Mouse (Mus musculus): ENCODE measurements around the gene Rps21. TPM values are rescaled to one million over a fixed set of nuclear protein-coding genes. Genes with fewer than 3 reads are reported as not detected.

Gene Rps21
- polyA plus RNA-seq, 1 experiment from 2014 or later = 430 TPM

DNA sequence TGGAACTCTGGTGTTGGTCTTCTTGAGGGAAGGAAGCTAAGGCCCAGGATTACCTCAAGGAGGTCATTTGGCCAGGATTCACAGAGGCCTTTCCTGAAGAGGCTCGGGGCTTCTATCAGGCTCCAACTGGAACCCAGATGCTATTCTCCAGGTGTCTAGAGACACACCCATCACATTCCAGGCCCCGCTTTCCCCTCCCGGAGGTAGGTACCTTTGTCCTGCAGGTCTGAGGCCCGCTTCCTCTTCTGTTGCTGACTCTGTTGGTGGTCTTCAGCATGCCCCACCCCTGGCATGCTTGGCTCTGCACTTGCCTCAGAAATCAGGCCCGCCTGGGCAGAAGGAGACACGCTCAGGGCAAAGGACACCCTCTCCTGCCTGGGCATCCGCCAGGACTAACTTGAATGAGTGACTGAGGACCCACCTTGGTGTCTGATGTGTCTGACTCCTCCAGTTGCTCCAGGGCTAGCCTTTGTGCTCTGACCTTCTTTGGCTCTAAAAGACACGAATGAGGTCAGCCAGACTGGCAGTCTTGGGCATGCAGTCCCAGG, 20.7 kb downstream of the Rps21 start:
- Histone ChIP-seq H3K4me2 (replicated peaks) (no peak overlapping the region), H3K36me3 (no peaks in the 10 kb centered on the region), H3K9ac (no peak overlapping the region), H3K27ac (no peak overlapping the region), H3K4me1 (peaks cover 2% of the 10 kb centered on the region; the same call in 1 of the 2 replicates), H3K9me3 (no peaks in the 10 kb centered on the region), H3K27me3 (replicated peaks) (peaks cover 4% of the 10 kb centered on the region), H3K4me3 (no peak overlapping the region)
- no peak for ATAC-seq (ENCODE audit: low FRiP score, low read depth)
- WGBS = 67% methylated on average over 8 of the region's 8 CpGs

DNA sequence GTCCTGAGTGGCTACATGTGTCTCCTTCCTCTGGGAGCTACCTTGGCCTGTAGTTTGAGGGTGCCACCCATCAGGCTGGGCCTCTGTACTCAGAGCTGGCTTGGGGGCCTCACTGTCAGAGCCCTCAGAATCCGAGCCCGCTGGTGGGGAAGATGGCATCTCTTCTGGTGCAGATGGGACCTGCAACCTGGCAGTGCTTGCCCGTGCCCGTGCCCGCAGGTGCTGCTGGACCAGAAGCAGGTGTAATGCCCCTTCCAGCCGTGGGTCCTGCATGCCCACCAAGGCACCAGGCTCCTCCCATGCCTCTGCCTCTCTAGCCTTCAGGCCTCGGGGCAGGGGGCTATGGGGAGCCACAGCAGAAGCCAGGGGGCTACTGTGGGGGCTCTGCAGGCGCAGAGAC, 22.1 kb downstream of the Rps21 start:
- Histone ChIP-seq H3K4me2 (replicated peaks) (no peak overlapping the region), H3K9me3 (no peaks in the 10 kb centered on the region), H3K4me1 (no peaks in the 10 kb centered on the region), H3K36me3 (no peaks in the 10 kb centered on the region), H3K27me3 (replicated peaks) (peaks cover 4% of the 10 kb centered on the region), H3K27ac (no peak overlapping the region), H3K4me3 (no peak overlapping the region), H3K9ac (no peak overlapping the region)
- 87% methylated on average over 8 of the region's 8 CpGs for WGBS
- ATAC-seq (ENCODE audit: low FRiP score, low read depth) = no peak

DNA sequence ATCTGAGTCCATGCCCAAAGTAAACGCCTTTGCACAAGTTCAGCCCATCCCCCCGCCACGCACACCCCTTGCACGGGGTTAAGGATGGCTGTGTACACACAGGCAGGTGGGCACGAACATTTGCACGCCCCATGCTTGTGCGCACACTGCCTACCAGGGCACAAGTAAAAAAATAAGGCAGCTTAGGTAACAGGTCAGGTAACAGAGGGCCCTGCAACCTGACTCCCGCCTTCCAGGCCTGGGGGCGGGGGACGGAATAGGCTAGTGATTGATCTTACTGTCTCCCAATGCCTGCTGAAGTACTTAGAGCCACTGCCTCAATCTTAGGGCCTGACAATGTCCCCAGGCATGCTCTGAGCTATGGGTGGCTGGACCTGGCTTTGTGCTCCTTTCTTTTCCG, 31.8 kb downstream of the Rps21 start:
- no peak overlapping the region for H3K4me2 ChIP-seq (replicated peaks)
- no peak overlapping the region for H3K27ac ChIP-seq
- no peak overlapping the region for H3K4me3 ChIP-seq
- H3K27me3 ChIP-seq (replicated peaks) = no peaks in the 10 kb centered on the region
- no peaks in the 10 kb centered on the region for H3K9me3 ChIP-seq
- H3K36me3 ChIP-seq = no peaks in the 10 kb centered on the region
- ATAC-seq (ENCODE audit: low FRiP score, low read depth) = no peak
- no peaks in the 10 kb centered on the region for H3K4me1 ChIP-seq
- H3K9ac ChIP-seq = no peak overlapping the region
- WGBS = 50% methylated on average over 11 of the region's 11 CpGs

DNA sequence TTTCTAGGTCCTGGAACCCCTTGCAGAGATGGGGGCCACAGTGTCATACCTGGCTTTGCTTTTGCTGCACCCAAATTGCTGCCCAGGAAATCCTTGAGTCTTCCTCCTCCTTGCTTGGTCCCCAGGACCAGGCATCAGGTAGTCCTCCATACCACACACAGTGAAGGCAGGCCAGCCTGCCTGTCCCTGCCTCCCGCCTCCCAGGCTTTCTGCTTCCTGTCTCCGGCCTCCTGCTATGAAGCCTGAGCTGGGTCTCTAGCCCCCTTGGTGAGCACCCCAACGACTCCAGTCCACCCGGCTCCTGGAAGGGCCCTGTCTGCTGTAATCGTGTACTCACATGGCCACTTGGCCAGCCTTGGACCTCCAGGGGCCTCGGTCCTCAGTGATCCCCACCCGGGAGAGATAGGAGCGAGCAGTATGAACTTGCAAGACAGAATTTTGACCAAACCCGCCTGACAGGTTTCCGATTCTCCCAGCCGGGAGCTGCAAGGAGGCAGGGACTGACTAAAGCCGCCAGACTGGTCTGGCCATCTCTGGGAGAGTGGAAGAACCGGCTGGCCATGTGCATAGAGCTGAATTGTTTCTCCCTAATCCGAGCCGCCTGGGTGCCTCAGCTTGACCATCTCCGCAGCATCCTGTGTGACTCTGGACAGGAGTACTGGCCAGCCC, 32.4 kb downstream of the Rps21 start, which contains the start of gene Rbbp8nl:
Gene Rbbp8nl, minus strand, starts transcription at position 440 of the 669 bp plus-strand sequence.
- Histone ChIP-seq H3K27ac (no peak within 1 kb of the TSS), H3K4me3 (no peak within 1 kb of the TSS), H3K4me2 (replicated peaks) (no peak within 1 kb of the TSS), H3K9me3 (no peaks in the 10 kb centered on the region), H3K27me3 (replicated peaks) (no peaks in the 10 kb centered on the region), H3K36me3 (no peaks in the 10 kb centered on the region), H3K9ac (no peak within 1 kb of the TSS), H3K4me1 (no peaks in the 10 kb centered on the region)
- ATAC-seq (ENCODE audit: low FRiP score, low read depth) = no peak
- WGBS = 50% methylated on average over 16 of the region's 16 CpGs

DNA sequence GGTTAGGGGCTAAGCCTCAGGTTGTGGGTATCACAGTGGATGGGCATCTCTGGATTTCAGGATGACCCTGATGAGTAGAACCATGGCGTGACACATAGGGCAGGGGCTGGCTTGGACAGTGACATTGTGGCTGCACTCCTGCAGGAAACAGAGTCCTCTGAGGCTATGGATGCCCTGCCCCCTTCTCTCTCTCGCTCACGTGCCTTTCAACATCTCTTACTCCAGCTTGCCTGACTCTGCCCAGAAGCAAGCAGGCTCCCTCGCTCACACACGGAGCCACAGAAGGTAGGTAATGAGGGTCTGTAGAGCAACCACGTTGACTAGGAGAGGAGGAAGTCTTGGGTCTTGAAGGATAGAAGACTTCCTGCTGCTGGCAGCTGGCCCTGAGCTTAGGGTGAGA, 33.3 kb downstream of the Rps21 start:
- no peak overlapping the region for H3K4me2 ChIP-seq (replicated peaks)
- H3K36me3 ChIP-seq = no peaks in the 10 kb centered on the region
- H3K9ac ChIP-seq = no peak overlapping the region
- H3K27me3 ChIP-seq (replicated peaks) = no peaks in the 10 kb centered on the region
- no peaks in the 10 kb centered on the region for H3K4me1 ChIP-seq
- H3K27ac ChIP-seq = no peak overlapping the region
- no peaks in the 10 kb centered on the region for H3K9me3 ChIP-seq
- no peak for ATAC-seq (ENCODE audit: low FRiP score, low read depth)
- H3K4me3 ChIP-seq = no peak overlapping the region
- WGBS = 69% methylated on average over 6 of the region's 6 CpGs

DNA sequence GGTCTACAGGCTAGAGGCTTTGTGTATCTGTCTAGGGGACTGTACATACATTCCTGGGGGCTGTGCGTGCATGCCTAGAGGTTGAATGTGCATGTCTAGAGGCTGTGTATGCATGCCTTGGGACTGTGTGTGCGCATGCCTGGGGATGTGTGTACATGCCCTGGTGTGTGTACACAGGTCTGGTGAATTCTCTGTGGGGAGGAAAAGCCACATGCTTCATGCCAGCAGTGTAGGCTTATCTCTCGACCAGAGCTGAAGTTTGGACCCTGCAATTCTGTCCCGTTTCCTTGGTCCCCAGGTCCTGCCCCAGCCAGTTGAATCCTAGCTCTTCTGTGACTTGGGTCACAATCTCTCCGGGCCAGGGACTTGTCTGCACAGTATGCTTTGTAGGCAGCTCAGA, 34.4 kb downstream of the Rps21 start:
- Histone ChIP-seq H3K9me3 (no peaks in the 10 kb centered on the region), H3K36me3 (no peaks in the 10 kb centered on the region), H3K4me3 (no peak overlapping the region), H3K27ac (no peak overlapping the region), H3K4me1 (no peaks in the 10 kb centered on the region), H3K4me2 (replicated peaks) (no peak overlapping the region), H3K9ac (no peak overlapping the region), H3K27me3 (replicated peaks) (no peaks in the 10 kb centered on the region)
- no peak for ATAC-seq (ENCODE audit: low FRiP score, low read depth)
- WGBS = 79% methylated on average over 5 of the region's 5 CpGs

DNA sequence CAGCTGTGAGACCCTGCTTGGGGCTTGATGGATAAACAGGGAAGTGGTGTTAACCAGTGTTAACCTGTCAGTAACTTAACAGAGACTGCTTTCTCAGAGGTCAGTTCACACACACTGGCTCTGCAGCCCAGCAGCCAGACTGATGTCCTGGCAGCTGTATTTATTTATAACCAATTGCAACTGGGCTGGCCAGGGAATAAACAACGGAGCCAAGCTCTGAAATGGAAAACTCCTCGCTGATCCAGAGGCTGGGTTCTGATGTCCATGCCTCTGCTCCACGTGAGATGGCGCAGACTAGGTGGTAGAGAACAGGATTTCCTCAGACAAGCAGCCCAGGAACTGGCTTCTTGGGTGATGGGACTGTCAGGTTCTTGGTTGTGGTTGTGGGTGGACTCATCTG, 34.8 kb downstream of the Rps21 start:
- Histone ChIP-seq H3K9me3 (no peaks in the 10 kb centered on the region), H3K27ac (no peak overlapping the region), H3K9ac (no peak overlapping the region), H3K36me3 (no peaks in the 10 kb centered on the region), H3K4me2 (replicated peaks) (no peak overlapping the region), H3K27me3 (replicated peaks) (no peaks in the 10 kb centered on the region), H3K4me3 (no peak overlapping the region), H3K4me1 (no peaks in the 10 kb centered on the region)
- ATAC-seq (ENCODE audit: low FRiP score, low read depth) = no peak
- 77% methylated on average over 4 of the region's 4 CpGs for WGBS

DNA sequence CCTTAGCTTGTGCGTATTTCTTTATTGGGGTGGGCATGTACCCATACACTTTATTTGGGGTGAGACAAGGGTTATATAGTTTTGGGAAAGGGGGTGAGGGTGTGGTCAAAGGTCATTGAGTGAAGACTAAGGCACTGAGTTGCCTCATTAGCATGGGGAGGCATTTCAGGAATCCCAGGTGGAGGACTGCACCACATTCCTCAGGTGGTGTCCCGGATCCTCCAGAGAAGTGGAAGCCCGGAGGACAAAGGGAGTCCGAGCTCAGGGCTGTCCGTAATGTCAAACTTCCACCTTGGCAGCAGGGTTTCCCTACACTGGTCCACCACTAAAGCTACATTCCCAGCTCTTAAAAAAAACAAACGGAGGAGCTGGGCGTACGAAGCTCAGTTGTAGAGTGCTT, 35.7 kb downstream of the Rps21 start:
- H3K9ac ChIP-seq = no peak overlapping the region
- no peak overlapping the region for H3K4me2 ChIP-seq (replicated peaks)
- no peaks in the 10 kb centered on the region for H3K36me3 ChIP-seq
- no peaks in the 10 kb centered on the region for H3K4me1 ChIP-seq
- H3K4me3 ChIP-seq = no peak overlapping the region
- no peak overlapping the region for H3K27ac ChIP-seq
- H3K9me3 ChIP-seq = no peaks in the 10 kb centered on the region
- H3K27me3 ChIP-seq (replicated peaks) = no peaks in the 10 kb centered on the region
- WGBS = 77% methylated on average over 8 of the region's 8 CpGs
- no peak for ATAC-seq (ENCODE audit: low FRiP score, low read depth)

DNA sequence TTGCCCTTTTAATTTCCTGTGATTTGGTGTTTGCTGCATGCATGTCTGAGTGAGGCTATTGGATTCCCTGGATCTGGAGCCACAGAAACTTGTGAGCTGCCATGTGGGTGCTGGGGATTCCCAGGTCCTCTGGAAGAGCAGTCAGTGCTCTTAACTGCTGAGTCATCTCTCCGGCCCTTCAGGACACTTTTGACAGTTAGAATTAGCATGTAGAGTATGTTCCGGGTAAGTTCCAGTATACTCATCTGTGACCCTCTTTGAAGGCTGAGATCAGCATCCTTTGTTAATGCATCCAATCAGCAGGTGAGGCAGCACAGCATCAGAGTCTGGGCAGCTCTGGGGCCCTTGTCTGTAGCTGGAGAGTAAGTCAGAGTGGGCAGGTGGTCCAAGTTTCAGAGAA, 43.1 kb downstream of the Rps21 start:
- no peaks in the 10 kb centered on the region for H3K9me3 ChIP-seq
- H3K36me3 ChIP-seq = no peaks in the 10 kb centered on the region
- H3K4me1 ChIP-seq = no peaks in the 10 kb centered on the region
- H3K4me2 ChIP-seq (replicated peaks) = no peak overlapping the region
- H3K27me3 ChIP-seq (replicated peaks) = no peaks in the 10 kb centered on the region
- no peak overlapping the region for H3K9ac ChIP-seq
- WGBS = 74% methylated on average over 2 of the region's 2 CpGs
- no peak overlapping the region for H3K27ac ChIP-seq
- no peak for ATAC-seq (ENCODE audit: low FRiP score, low read depth)
- no peak overlapping the region for H3K4me3 ChIP-seq

DNA sequence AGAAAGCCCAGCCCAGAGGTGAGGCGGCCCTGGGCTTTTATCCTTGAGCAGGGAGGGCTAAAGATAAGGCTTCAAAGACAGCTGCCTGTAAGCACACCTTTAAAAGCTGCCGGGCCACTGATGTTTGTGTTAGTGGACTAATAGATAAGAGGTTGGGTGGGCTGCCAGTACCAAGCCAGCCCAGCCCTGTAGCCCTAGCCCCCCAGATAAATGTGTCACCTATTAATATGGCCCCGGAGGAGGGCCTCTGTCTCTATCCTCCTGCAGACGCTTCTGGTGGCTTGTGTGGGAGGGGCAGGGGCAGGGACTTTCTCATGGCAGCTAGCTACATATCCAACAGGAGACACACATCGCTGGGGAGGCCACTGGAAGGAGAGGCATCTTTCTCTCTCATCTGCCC, 43.6 kb downstream of the Rps21 start:
- no peaks in the 10 kb centered on the region for H3K9me3 ChIP-seq
- no peak for ATAC-seq (ENCODE audit: low FRiP score, low read depth)
- H3K4me3 ChIP-seq = no peak overlapping the region
- no peak overlapping the region for H3K27ac ChIP-seq
- no peaks in the 10 kb centered on the region for H3K4me1 ChIP-seq
- WGBS = 54% methylated on average over 5 of the region's 5 CpGs
- no peak overlapping the region for H3K4me2 ChIP-seq (replicated peaks)
- H3K27me3 ChIP-seq (replicated peaks) = no peaks in the 10 kb centered on the region
- no peaks in the 10 kb centered on the region for H3K36me3 ChIP-seq
- H3K9ac ChIP-seq = no peak overlapping the region

DNA sequence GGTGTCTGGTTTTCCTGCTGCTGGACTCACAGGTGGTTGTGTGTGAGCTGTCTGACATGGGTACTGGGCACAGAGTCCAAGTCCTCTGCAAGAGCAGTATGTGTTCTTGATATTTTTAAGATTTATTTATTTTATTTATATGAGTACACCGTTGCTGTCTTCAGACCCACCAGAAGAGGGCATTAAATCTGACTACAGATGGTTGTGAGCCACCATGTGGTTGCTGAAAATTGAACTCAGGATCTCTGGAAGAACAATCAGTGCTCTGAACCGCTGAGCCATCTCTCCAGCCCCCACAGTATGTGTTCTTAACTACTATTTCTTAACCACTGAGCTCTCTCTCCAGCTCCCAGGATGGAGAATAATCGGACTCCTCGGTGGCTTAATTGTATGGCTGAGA, 45.0 kb downstream of the Rps21 start:
- H3K4me2 ChIP-seq (replicated peaks) = no peak overlapping the region
- H3K27ac ChIP-seq = no peak overlapping the region
- no peaks in the 10 kb centered on the region for H3K9me3 ChIP-seq
- H3K36me3 ChIP-seq = no peaks in the 10 kb centered on the region
- no peak overlapping the region for H3K4me3 ChIP-seq
- ATAC-seq (ENCODE audit: low FRiP score, low read depth) = no peak
- H3K27me3 ChIP-seq (replicated peaks) = no peaks in the 10 kb centered on the region
- no peak overlapping the region for H3K9ac ChIP-seq
- WGBS = 74% methylated on average over 4 of the region's 4 CpGs
- H3K4me1 ChIP-seq = no peaks in the 10 kb centered on the region

DNA sequence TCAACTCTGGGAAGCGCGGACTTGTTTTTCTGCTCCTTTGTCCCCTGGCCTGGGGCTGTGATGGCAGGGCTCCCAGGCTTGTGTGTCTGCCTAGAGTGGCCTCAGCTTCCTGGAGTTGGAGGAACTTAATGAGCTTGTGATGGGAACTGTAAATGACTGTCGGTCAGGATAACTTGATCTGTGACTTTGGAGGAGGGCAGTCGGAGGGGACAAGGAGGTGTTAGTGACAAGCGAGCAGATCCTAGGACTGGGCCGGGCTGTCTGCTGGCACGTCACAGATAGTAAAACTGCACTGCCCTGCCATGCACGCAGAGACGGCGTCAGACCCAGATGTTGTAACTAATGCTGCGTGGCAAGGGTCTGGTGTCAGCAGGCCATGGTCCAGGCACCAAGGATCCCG, 46.3 kb downstream of the Rps21 start:
- H3K4me1 ChIP-seq = no peaks in the 10 kb centered on the region
- H3K27ac ChIP-seq = no peak overlapping the region
- H3K9me3 ChIP-seq = no peaks in the 10 kb centered on the region
- ATAC-seq (ENCODE audit: low FRiP score, low read depth) = no peak
- no peak overlapping the region for H3K9ac ChIP-seq
- H3K4me3 ChIP-seq = no peak overlapping the region
- whole genome bisulfite sequencing = 83% methylated on average over 12 of the region's 12 CpGs
- no peaks in the 10 kb centered on the region for H3K36me3 ChIP-seq
- H3K27me3 ChIP-seq (replicated peaks) = no peaks in the 10 kb centered on the region; the same call in 1 of the 2 replicates
- H3K4me2 ChIP-seq (replicated peaks) = no peak overlapping the region

DNA sequence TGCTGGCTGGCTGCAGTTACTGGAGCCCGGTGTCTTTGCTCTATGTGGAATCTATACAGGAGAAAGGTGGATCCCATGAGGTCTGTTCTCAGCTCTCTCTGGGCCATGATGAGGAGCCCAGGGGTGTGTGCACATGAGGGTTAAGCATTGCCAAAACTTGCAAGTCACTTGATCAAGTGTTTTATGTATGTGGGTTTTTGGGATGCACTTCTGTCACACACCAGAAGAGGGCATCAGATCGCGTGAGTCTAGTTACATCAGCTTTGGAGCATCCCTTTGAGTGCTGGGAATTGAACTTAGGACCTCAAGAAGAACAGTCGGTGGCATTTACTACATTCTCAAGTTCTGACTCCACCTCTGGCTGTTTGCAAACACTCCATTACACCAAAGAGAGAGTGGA, 47.4 kb downstream of the Rps21 start:
- H3K9me3 ChIP-seq = no peaks in the 10 kb centered on the region
- 60% methylated on average over 4 of the region's 4 CpGs for WGBS

More for the DNA sequence above, 47.4 kb downstream of the Rps21 start:
- no peaks in the 10 kb centered on the region for H3K4me1 ChIP-seq
- ATAC-seq (ENCODE audit: low FRiP score, low read depth) = no peak
- H3K4me3 ChIP-seq = no peak overlapping the region
- H3K27me3 ChIP-seq (replicated peaks) = no peaks in the 10 kb centered on the region; the same call in 1 of the 2 replicates
- H3K4me2 ChIP-seq (replicated peaks) = no peak overlapping the region
- no peak overlapping the region for H3K27ac ChIP-seq
- no peak overlapping the region for H3K9ac ChIP-seq
- no peaks in the 10 kb centered on the region for H3K36me3 ChIP-seq

All from neural tube, embryonic 12.5 days (tissue).